Mouse (Mus musculus): ENCODE measurements around the gene B4galnt4. TPM values are rescaled to one million over a fixed set of nuclear protein-coding genes. Genes with fewer than 3 reads are reported as not detected.

B4galnt4 gene
- polyA plus RNA-seq, 1 experiment = not detected

- no peak for TF ChIP-seq GATA1 (IDR thresholded peaks at IDR 0.05; ENCODE audit: low read length)
Observed at GRCm38 (mm10) chr7:141079481-141080449, 18.9 kb downstream of the B4galnt4 start.

GRCm38 (mm10) chr7:141087894-141088293, 27.0 kb downstream of the B4galnt4 start:
- no peak for TF ChIP-seq GATA1 (IDR thresholded peaks at IDR 0.05; ENCODE audit: low read length)

GRCm38 (mm10) chr7:141088473-141088872, 27.6 kb downstream of the B4galnt4 start:
- no peak for TF ChIP-seq GATA1 (IDR thresholded peaks at IDR 0.05; ENCODE audit: low read length)

- TF ChIP-seq GATA1 (IDR thresholded peaks at IDR 0.05; ENCODE audit: low read length) = no peak
Observed at GRCm38 (mm10) chr7:141090228-141090627, 29.3 kb downstream of the B4galnt4 start.

- TF ChIP-seq GATA1 (IDR thresholded peaks at IDR 0.05; ENCODE audit: low read length) = no peak
Observed at GRCm38 (mm10) chr7:141092051-141092735, 31.3 kb downstream of the B4galnt4 start.

DNA sequence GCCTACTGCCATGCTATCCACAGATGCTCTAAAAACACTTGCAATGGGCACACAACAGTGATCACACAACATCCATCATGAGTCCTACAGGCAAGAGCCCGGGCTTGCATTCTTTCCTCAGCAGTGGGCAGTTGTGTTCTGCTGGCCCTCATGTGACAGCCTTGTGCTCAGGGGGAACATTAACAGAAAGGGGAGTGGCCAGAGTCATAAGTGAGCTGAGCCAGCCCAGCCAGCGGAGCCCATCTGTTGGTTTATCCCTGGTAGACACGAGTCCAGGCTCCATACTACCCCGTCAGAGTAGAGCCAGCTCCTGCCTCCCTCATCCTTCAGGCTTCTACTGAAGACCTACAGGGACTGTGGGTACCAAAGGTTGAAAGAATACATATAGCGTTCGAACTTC, 33.0 kb downstream of the B4galnt4 start:
- no peak for TF ChIP-seq GATA1 (IDR thresholded peaks at IDR 0.05; ENCODE audit: low read length)

DNA sequence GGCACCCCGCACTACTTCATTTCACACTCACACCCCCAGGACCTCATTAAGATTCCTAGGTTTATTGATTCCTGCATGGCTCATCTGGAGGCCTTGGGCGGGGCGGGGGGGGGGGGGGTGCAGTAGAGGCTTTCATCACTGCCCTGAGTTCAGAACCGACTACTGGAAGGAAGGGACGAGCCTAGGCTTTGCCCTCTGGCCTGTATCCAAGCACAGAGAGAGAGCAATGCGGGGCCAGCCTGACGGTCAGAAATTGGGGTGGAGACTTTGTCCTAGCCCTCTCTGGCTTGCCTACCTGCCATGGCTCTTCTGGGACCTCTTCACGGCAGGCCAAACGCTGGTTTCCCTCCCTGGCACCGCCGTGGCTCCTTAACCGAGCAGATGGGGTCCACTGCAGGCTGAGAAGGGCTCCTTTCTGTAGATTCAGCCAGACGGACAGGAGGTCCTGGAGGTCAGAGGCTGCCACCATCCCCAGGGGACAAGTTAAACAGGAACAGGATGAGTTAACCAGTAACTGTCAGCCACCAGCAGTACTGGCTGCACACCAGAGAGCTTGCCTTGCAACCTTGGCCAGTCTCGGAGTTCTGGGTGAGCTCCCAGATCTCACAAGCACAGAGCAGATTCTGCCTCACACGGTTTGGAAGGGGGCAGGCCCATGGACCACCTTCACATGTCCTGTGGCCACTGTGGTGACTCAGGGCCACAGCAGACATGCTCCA, 33.7 kb downstream of the B4galnt4 start:
- no peak for TF ChIP-seq GATA1 (IDR thresholded peaks at IDR 0.05; ENCODE audit: low read length)

DNA sequence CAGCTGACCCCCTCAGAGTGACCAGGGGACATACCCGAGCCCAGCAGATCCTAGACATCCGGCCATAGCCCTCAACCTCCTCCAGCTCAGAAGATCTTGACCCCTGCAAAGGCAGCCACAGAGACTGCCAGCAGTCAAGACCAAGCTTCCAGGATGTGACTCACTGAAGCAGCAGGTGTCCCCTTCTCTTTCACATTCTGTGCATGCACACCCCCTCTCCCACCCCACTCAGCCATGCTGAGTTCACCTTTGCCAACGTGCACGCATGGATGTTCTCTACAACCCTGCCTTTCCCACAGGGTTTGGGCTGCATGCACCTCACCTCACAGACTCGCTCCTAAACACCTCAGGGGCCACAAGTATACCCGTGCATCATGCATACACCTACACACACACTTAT, 35.1 kb downstream of the B4galnt4 start:
- no peak for TF ChIP-seq GATA1 (IDR thresholded peaks at IDR 0.05; ENCODE audit: low read length)

GRCm38 (mm10) chr7:141096649-141097056, 35.7 kb downstream of the B4galnt4 start:
- TF ChIP-seq GATA1 (IDR thresholded peaks at IDR 0.05; ENCODE audit: low read length) = no peak

GRCm38 (mm10) chr7:141097177-141097576, 36.3 kb downstream of the B4galnt4 start:
- no peak for TF ChIP-seq GATA1 (IDR thresholded peaks at IDR 0.05; ENCODE audit: low read length)

GRCm38 (mm10) chr7:141099911-141100691, 39.2 kb downstream of the B4galnt4 start, which contains the start of gene Sigirr:
TSS of gene Sigirr (minus strand) at chr7:141100572.
- TF ChIP-seq GATA1 (IDR thresholded peaks at IDR 0.05; ENCODE audit: low read length) = no peak

DNA sequence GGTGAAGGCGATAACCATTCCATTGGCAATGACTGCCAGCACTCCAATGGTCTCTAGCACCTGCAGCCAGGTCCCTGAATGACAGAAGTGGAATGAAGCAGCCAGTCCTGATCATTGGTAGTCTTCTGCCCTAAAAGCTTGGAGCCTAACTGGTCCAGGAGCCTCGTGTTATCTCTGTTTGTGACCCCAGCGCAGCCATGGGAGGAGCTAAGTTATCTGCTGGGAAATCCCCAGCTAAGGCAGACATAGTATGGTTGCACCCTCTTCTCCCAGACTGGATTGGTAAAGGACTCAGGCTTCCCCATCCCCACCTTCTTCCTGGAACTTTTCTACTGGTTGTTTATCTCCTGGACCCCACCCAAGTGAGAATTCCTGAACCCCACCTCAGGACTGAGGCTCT, 42.3 kb downstream of the B4galnt4 start:
- no peak for TF ChIP-seq GATA1 (IDR thresholded peaks at IDR 0.05; ENCODE audit: low read length)

DNA sequence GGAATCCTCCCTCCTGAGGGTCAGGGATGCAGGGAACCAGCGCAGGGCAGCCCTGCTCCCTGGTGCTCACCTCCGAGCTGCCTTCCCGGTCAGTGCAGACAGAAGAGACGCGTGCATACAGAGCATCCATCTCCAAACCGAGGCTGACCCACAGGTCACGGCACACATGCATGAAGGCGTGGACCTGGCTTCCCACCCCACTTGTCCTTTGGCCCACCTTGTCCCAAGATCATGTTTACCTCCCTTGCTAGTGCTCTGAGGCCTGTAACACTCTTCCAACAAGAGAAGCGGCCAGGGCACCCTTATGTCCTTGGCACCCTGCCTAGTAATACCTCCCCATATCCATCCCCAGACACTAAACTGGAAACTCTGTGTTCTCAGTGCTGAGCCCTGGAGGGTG, 55.0 kb downstream of the B4galnt4 start:
- no peak for TF ChIP-seq GATA1 (IDR thresholded peaks at IDR 0.05; ENCODE audit: low read length)

DNA sequence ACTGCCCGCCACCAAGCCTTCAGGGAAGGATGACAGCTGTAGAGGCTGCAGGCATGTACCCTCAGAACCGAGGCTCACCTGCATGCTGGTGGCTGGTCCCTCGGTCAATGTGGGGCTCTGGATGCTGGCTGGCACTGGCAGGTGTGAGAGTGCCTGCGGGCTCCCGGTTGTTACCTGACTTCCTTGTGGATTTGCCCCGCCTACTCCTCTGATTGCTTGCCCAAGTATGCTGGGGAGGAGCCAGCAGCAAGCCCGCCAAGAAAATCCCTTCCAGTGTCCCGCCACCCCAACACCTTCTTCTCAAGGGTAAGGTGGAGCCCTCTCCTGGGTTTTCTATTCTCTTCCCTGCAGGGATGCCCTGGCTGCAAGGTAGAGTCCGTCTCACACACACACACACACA, 56.7 kb downstream of the B4galnt4 start, which contains the start of gene Ano9:
Gene Ano9, minus strand, starts transcription at position 171 of the 400 bp plus-strand sequence.
- TF ChIP-seq GATA1 (IDR thresholded peaks at IDR 0.05; ENCODE audit: low read length) = no peak

DNA sequence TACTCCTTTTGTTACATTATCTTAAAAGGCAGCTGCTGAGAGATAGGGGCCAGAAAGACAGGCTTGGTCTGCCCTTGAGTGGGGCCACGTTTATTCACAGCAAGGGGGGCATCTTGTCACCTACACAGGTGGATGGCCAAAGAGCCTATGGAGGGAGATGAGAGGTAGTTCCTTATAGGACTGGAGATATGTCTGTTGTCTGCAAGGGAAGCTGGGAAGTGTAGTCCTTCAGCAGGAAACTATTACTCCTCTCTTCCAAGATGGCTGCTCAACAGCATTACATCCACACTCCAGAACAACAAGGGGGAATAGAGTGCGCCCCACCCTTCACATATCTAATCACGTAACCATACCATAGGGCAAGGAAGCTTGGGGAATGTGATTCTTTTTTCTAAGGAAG, 58.6 kb downstream of the B4galnt4 start:
- no peak for TF ChIP-seq GATA1 (IDR thresholded peaks at IDR 0.05; ENCODE audit: low read length)

All from G1E-ER4 (cell line).